Mouse (Mus musculus): ENCODE data around the gene Ccdc110.

- TF ChIP-seq GATA1 (IDR thresholded peaks at IDR 0.05; ENCODE audit: low read length) (no peak), TAL1 (IDR thresholded peaks at IDR 0.05; ENCODE audit: low read length) (no peak)
These were observed 34.6 kb upstream of the Ccdc110 start for GRCm38 (mm10) chr8:45899783-45900182.

All from erythroblast, embryonic 14.5 days (primary cell).